Mouse (Mus musculus): ENCODE data around the gene Spred2. TPM values are rescaled to one million over a fixed set of nuclear protein-coding genes. Genes with fewer than 3 reads are reported as not detected.

Gene Spred2
- total RNA-seq, 2 experiments from 2014 or later: 20.5 to 28.4 TPM

Other genes with a start within 250 kb of the Spred2 start
- 10 to 100 TPM; 72.9 to 79.1 TPM for gene Actr2, start 188.5 kb downstream of the Spred2 start, total RNA-seq (2021)